Mouse (Mus musculus): ENCODE results near the gene Mvd.

Gene Mvd

GRCm38 (mm10) chr8:122454409-122454808, 11.2 kb upstream of the Mvd start:
- DNase-seq: no peak

GRCm38 (mm10) chr8:122452154-122452553, 8.9 kb upstream of the Mvd start:
- no peak for DNase-seq

- DNase-seq: no peak
These were observed 8.0 kb upstream of the Mvd start for GRCm38 (mm10) chr8:122451161-122451703.

GRCm38 (mm10) chr8:122445203-122445602, 2.0 kb upstream of the Mvd start:
- DNase-seq: no peak

GRCm38 (mm10) chr8:122444058-122444748, 981 bp upstream of the Mvd start:
- peak; percentile 84 for DNase-seq

GRCm38 (mm10) chr8:122442781-122443180, 441 bp downstream of the Mvd start:
- DNase-seq: no peak

- no peak for DNase-seq
These were observed 866 bp downstream of the Mvd start for GRCm38 (mm10) chr8:122442356-122442755.

- DNase-seq: no peak
These were observed 1.9 kb downstream of the Mvd start for GRCm38 (mm10) chr8:122441326-122441725.

- no peak for DNase-seq
These were observed 3.9 kb downstream of the Mvd start for GRCm38 (mm10) chr8:122439336-122439735.

GRCm38 (mm10) chr8:122437708-122438331, 5.4 kb downstream of the Mvd start:
- DNase-seq: no peak

- DNase-seq: no peak
These were observed 6.6 kb downstream of the Mvd start for GRCm38 (mm10) chr8:122436586-122437125.

- DNase-seq: no peak
These were observed 7.1 kb downstream of the Mvd start for GRCm38 (mm10) chr8:122436146-122436545.

GRCm38 (mm10) chr8:122435375-122435774, 7.8 kb downstream of the Mvd start:
- no peak for DNase-seq

- DNase-seq: no peak
These were observed 9.8 kb downstream of the Mvd start for GRCm38 (mm10) chr8:122433269-122433905.

GRCm38 (mm10) chr8:122432443-122433268, 10.6 kb downstream of the Mvd start, which contains the start of gene Cyba:
Cyba (minus strand) TSS chr8:122432930.
- peak; percentile 38 for DNase-seq

GRCm38 (mm10) chr8:122431694-122432442, 11.4 kb downstream of the Mvd start:
- peak; percentile 30 for DNase-seq

GRCm38 (mm10) chr8:122430646-122431045, 12.6 kb downstream of the Mvd start:
- DNase-seq: no peak

- DNase-seq: no peak
These were observed 13.1 kb downstream of the Mvd start for GRCm38 (mm10) chr8:122430058-122430636.

GRCm38 (mm10) chr8:122428163-122428562, 15.1 kb downstream of the Mvd start:
- DNase-seq: no peak

- no peak for DNase-seq
These were observed 15.6 kb downstream of the Mvd start for GRCm38 (mm10) chr8:122427607-122428006.

- no peak for DNase-seq
These were observed 17.1 kb downstream of the Mvd start for GRCm38 (mm10) chr8:122426145-122426544.
